Mouse (Mus musculus): ENCODE measurements around the gene Sntg2. TPM values are rescaled to one million over a fixed set of nuclear protein-coding genes. Genes with fewer than 3 reads are reported as not detected.
A peak's percentile ranks its signal among the peaks of the same experiment; 100 is the strongest.

The Sntg2 gene
- 1.00 and 1.2 TPM in 2 replicates for polyA plus RNA-seq (2012; rRNA removed)

GRCm38 (mm10) chr12:30372933-30373501 lies at the start of gene Sntg2:
Gene Sntg2, minus strand, starts transcription at chr12:30373375.
- peak within 1 kb of the TSS; percentile 24 for H3K4me3 ChIP-seq (replicated peaks; ENCODE audit: insufficient read depth, low read depth, low read length)
- WGBS: under 1% methylated on average over 39 of the region's 39 CpGs
- H3K4me1 ChIP-seq (ENCODE audit: control insufficient read depth, insufficient read depth, low read length): no peaks in the 10 kb centered on the region; the same call in 1 of the 2 replicates
- peaks cover 4% of the 10 kb centered on the region; the same call in 1 of the 2 replicates for H3K27me3 ChIP-seq (ENCODE audit: control insufficient read depth, insufficient read depth, low read length)
- TF ChIP-seq CTCF (IDR thresholded peaks at IDR 0.05; ENCODE audit: borderline replicate concordance, insufficient read depth, low read depth, low read length) (no peak), POLR2A (IDR thresholded peaks at IDR 0.05; ENCODE audit: borderline replicate concordance, insufficient read depth, low read length) (no peak)
- peak; percentile 28 to 31 for DNase-seq
- H3K27ac ChIP-seq (ENCODE audit: insufficient read depth, low read length): no peak within 1 kb of the TSS

GRCm38 (mm10) chr12:30416547-30416946 lies 43.4 kb upstream of the Sntg2 start:
- H3K27me3 ChIP-seq (ENCODE audit: control insufficient read depth, insufficient read depth, low read length): no peaks in the 10 kb centered on the region; the same call in 1 of the 2 replicates
- no peak for DNase-seq
- WGBS: 93% methylated on average over 8 of the region's 8 CpGs
- H3K4me1 ChIP-seq (ENCODE audit: control insufficient read depth, insufficient read depth, low read length): no peaks in the 10 kb centered on the region
- TF ChIP-seq CTCF (IDR thresholded peaks at IDR 0.05; ENCODE audit: borderline replicate concordance, insufficient read depth, low read depth, low read length): no peak
- TF ChIP-seq POLR2A (IDR thresholded peaks at IDR 0.05; ENCODE audit: borderline replicate concordance, insufficient read depth, low read length): no peak
- H3K27ac ChIP-seq (ENCODE audit: insufficient read depth, low read length): no peak overlapping the region
- no peak overlapping the region for H3K4me3 ChIP-seq (replicated peaks; ENCODE audit: insufficient read depth, low read depth, low read length)

GRCm38 (mm10) chr12:30415981-30416380 lies 42.8 kb upstream of the Sntg2 start:
- Histone ChIP-seq H3K4me1 (ENCODE audit: control insufficient read depth, insufficient read depth, low read length) (no peaks in the 10 kb centered on the region), H3K4me3 (replicated peaks; ENCODE audit: insufficient read depth, low read depth, low read length) (no peak overlapping the region), H3K27ac (ENCODE audit: insufficient read depth, low read length) (no peak overlapping the region), H3K27me3 (ENCODE audit: control insufficient read depth, insufficient read depth, low read length) (no peaks in the 10 kb centered on the region; the same call in 1 of the 2 replicates)
- TF ChIP-seq CTCF (IDR thresholded peaks at IDR 0.05; ENCODE audit: borderline replicate concordance, insufficient read depth, low read depth, low read length): no peak
- no peak for TF ChIP-seq POLR2A (IDR thresholded peaks at IDR 0.05; ENCODE audit: borderline replicate concordance, insufficient read depth, low read length)
- DNase-seq: no peak
- 42% methylated on average over 6 of the region's 6 CpGs for WGBS

GRCm38 (mm10) chr12:30402651-30403050 lies 29.5 kb upstream of the Sntg2 start:
- Histone ChIP-seq H3K27ac (ENCODE audit: insufficient read depth, low read length) (no peak overlapping the region), H3K27me3 (ENCODE audit: control insufficient read depth, insufficient read depth, low read length) (no peaks in the 10 kb centered on the region; the same call in 1 of the 2 replicates), H3K4me1 (ENCODE audit: control insufficient read depth, insufficient read depth, low read length) (no peaks in the 10 kb centered on the region), H3K4me3 (replicated peaks; ENCODE audit: insufficient read depth, low read depth, low read length) (no peak overlapping the region)
- DNase-seq: no peak
- no peak for TF ChIP-seq POLR2A (IDR thresholded peaks at IDR 0.05; ENCODE audit: borderline replicate concordance, insufficient read depth, low read length)
- no peak for TF ChIP-seq CTCF (IDR thresholded peaks at IDR 0.05; ENCODE audit: borderline replicate concordance, insufficient read depth, low read depth, low read length)

- no peak overlapping the region for H3K4me3 ChIP-seq (replicated peaks; ENCODE audit: insufficient read depth, low read depth, low read length)
- no peak for TF ChIP-seq POLR2A (IDR thresholded peaks at IDR 0.05; ENCODE audit: borderline replicate concordance, insufficient read depth, low read length)
- TF ChIP-seq CTCF (IDR thresholded peaks at IDR 0.05; ENCODE audit: borderline replicate concordance, insufficient read depth, low read depth, low read length): no peak
- no peak for DNase-seq
- WGBS: 29% methylated on average over 2 of the region's 2 CpGs
- no peaks in the 10 kb centered on the region; the same call in 1 of the 2 replicates for H3K27me3 ChIP-seq (ENCODE audit: control insufficient read depth, insufficient read depth, low read length)
- no peak overlapping the region for H3K27ac ChIP-seq (ENCODE audit: insufficient read depth, low read length)
- no peaks in the 10 kb centered on the region for H3K4me1 ChIP-seq (ENCODE audit: control insufficient read depth, insufficient read depth, low read length)
Measured at GRCm38 (mm10) chr12:30400531-30400930, 27.4 kb upstream of the Sntg2 start.

GRCm38 (mm10) chr12:30400114-30400513 lies 26.9 kb upstream of the Sntg2 start:
- H3K27ac ChIP-seq (ENCODE audit: insufficient read depth, low read length): no peak overlapping the region
- no peak overlapping the region for H3K4me3 ChIP-seq (replicated peaks; ENCODE audit: insufficient read depth, low read depth, low read length)
- no peaks in the 10 kb centered on the region for H3K4me1 ChIP-seq (ENCODE audit: control insufficient read depth, insufficient read depth, low read length)
- H3K27me3 ChIP-seq (ENCODE audit: control insufficient read depth, insufficient read depth, low read length): no peaks in the 10 kb centered on the region; the same call in 1 of the 2 replicates
- peak; percentile 7 to 42 for DNase-seq
- no peak for TF ChIP-seq POLR2A (IDR thresholded peaks at IDR 0.05; ENCODE audit: borderline replicate concordance, insufficient read depth, low read length)
- no peak for TF ChIP-seq CTCF (IDR thresholded peaks at IDR 0.05; ENCODE audit: borderline replicate concordance, insufficient read depth, low read depth, low read length)
- 57% methylated on average over 2 of the region's 2 CpGs for WGBS

- no peak for DNase-seq
- no peak overlapping the region for H3K27ac ChIP-seq (ENCODE audit: insufficient read depth, low read length)
- H3K4me3 ChIP-seq (replicated peaks; ENCODE audit: insufficient read depth, low read depth, low read length): no peak overlapping the region
- no peak for TF ChIP-seq CTCF (IDR thresholded peaks at IDR 0.05; ENCODE audit: borderline replicate concordance, insufficient read depth, low read depth, low read length)
- no peak for TF ChIP-seq POLR2A (IDR thresholded peaks at IDR 0.05; ENCODE audit: borderline replicate concordance, insufficient read depth, low read length)
- H3K4me1 ChIP-seq (ENCODE audit: control insufficient read depth, insufficient read depth, low read length): no peaks in the 10 kb centered on the region; the same call in 1 of the 2 replicates
- WGBS: 16% methylated on average over 5 of the region's 5 CpGs
- peaks cover 4% of the 10 kb centered on the region; the same call in 1 of the 2 replicates for H3K27me3 ChIP-seq (ENCODE audit: control insufficient read depth, insufficient read depth, low read length)
Measured at GRCm38 (mm10) chr12:30372293-30372692, 882 bp downstream of the Sntg2 start.

GRCm38 (mm10) chr12:30369786-30370185 lies 3.4 kb downstream of the Sntg2 start:
- 10% methylated on average over 6 of the region's 6 CpGs for WGBS
- no peaks in the 10 kb centered on the region; the same call in 1 of the 2 replicates for H3K4me1 ChIP-seq (ENCODE audit: control insufficient read depth, insufficient read depth, low read length)

More at GRCm38 (mm10) chr12:30369786-30370185, 3.4 kb downstream of the Sntg2 start:
- DNase-seq: peak; percentile 64 to 77
- no peak overlapping the region for H3K27ac ChIP-seq (ENCODE audit: insufficient read depth, low read length)
- H3K27me3 ChIP-seq (ENCODE audit: control insufficient read depth, insufficient read depth, low read length): peaks cover 4% of the 10 kb centered on the region; the same call in 1 of the 2 replicates
- no peak overlapping the region for H3K4me3 ChIP-seq (replicated peaks; ENCODE audit: insufficient read depth, low read depth, low read length)
- TF ChIP-seq POLR2A (IDR thresholded peaks at IDR 0.05; ENCODE audit: borderline replicate concordance, insufficient read depth, low read length) (no peak), CTCF (IDR thresholded peaks at IDR 0.05; ENCODE audit: borderline replicate concordance, insufficient read depth, low read depth, low read length) (peak; percentile 91)
